Mouse (Mus musculus): ENCODE measurements around the gene P2ry6.

GRCm38 (mm10) chr7:100928456-100928855, 46.0 kb downstream of the P2ry6 start:
- TF ChIP-seq MAFK (IDR thresholded peaks at IDR 0.05; ENCODE audit: insufficient read depth, low read depth, low read length) = no peak
- no peak for TF ChIP-seq ZC3H11A (IDR thresholded peaks at IDR 0.05; ENCODE audit: borderline replicate concordance, low read depth, low read length)

Measured in ES-E14 (cell line).